Mouse (Mus musculus): ENCODE measurements around the gene Mfrp. TPM values are rescaled to one million over a fixed set of nuclear protein-coding genes. Genes with fewer than 3 reads are reported as not detected.

Gene Mfrp
- polyA plus RNA-seq, 1 experiment from 2014 or later: not detected

- no peak overlapping the region for H3K9ac ChIP-seq (ENCODE audit: low read length)
- peak; percentile 78 for DNase-seq (ENCODE audit: low spot score)
- H3K27ac ChIP-seq (ENCODE audit: low read depth, low read length): no peak overlapping the region
- no peaks in the 10 kb centered on the region for H3K9me3 ChIP-seq (replicated peaks; ENCODE audit: control insufficient read depth, low read length)
- 8% methylated on average over 5 of the region's 5 CpGs for WGBS
- H3K27me3 ChIP-seq (replicated peaks; ENCODE audit: control insufficient read depth, insufficient read depth, low read length): no peaks in the 10 kb centered on the region
- no peak overlapping the region for H3K4me2 ChIP-seq (ENCODE audit: low read length)
- H3K4me3 ChIP-seq (ENCODE audit: low read depth, low read length): no peak overlapping the region
- no peak for ATAC-seq
- H3K4me1 ChIP-seq (ENCODE audit: control insufficient read depth, insufficient read depth, low read length): peaks cover 28% of the 10 kb centered on the region
- 0 out of 2 replicates have a peak, but pooled peaks cover 2% of the 10 kb centered on the region for H3K36me3 ChIP-seq (ENCODE audit: control insufficient read depth, insufficient read depth, low read length)
Measured at GRCm38 (mm10) chr9:44076764-44077120, 24.8 kb upstream of the Mfrp start.

GRCm38 (mm10) chr9:44077266-44077910 is 24.1 kb upstream of the Mfrp start:
- Histone ChIP-seq H3K4me1 (ENCODE audit: control insufficient read depth, insufficient read depth, low read length) (peaks cover 21% of the 10 kb centered on the region), H3K36me3 (ENCODE audit: control insufficient read depth, insufficient read depth, low read length) (0 out of 2 replicates have a peak, but pooled peaks cover 2% of the 10 kb centered on the region), H3K9me3 (replicated peaks; ENCODE audit: control insufficient read depth, low read length) (no peaks in the 10 kb centered on the region), H3K4me2 (ENCODE audit: low read length) (no peak overlapping the region), H3K4me3 (ENCODE audit: low read depth, low read length) (no peak overlapping the region), H3K27ac (ENCODE audit: low read depth, low read length) (no peak overlapping the region), H3K27me3 (replicated peaks; ENCODE audit: control insufficient read depth, insufficient read depth, low read length) (no peaks in the 10 kb centered on the region), H3K9ac (ENCODE audit: low read length) (no peak overlapping the region)
- 88% methylated on average over 11 of the region's 11 CpGs for WGBS
- DNase-seq (ENCODE audit: low spot score) (no peak), ATAC-seq (no peak)

GRCm38 (mm10) chr9:44078136-44078797 is 23.3 kb upstream of the Mfrp start:
- 85% methylated on average over 10 of the region's 10 CpGs for WGBS
- ATAC-seq: no peak
- no peak for DNase-seq (ENCODE audit: low spot score)
- H3K4me2 ChIP-seq (ENCODE audit: low read length): no peak overlapping the region
- H3K4me3 ChIP-seq (ENCODE audit: low read depth, low read length): no peak overlapping the region
- H3K36me3 ChIP-seq (ENCODE audit: control insufficient read depth, insufficient read depth, low read length): 0 out of 2 replicates have a peak, but pooled peaks cover 2% of the 10 kb centered on the region
- no peak overlapping the region for H3K27ac ChIP-seq (ENCODE audit: low read depth, low read length)
- H3K4me1 ChIP-seq (ENCODE audit: control insufficient read depth, insufficient read depth, low read length): peaks cover 15% of the 10 kb centered on the region
- no peaks in the 10 kb centered on the region for H3K9me3 ChIP-seq (replicated peaks; ENCODE audit: control insufficient read depth, low read length)
- no peak overlapping the region for H3K9ac ChIP-seq (ENCODE audit: low read length)
- H3K27me3 ChIP-seq (replicated peaks; ENCODE audit: control insufficient read depth, insufficient read depth, low read length): no peaks in the 10 kb centered on the region

- Histone ChIP-seq H3K27ac (ENCODE audit: low read depth, low read length) (no peak overlapping the region), H3K4me3 (ENCODE audit: low read depth, low read length) (no peak overlapping the region), H3K27me3 (replicated peaks; ENCODE audit: control insufficient read depth, insufficient read depth, low read length) (0 out of 2 replicates have a peak, but pooled peaks cover 3% of the 10 kb centered on the region), H3K9ac (ENCODE audit: low read length) (no peak overlapping the region), H3K9me3 (replicated peaks; ENCODE audit: control insufficient read depth, low read length) (no peaks in the 10 kb centered on the region), H3K4me2 (ENCODE audit: low read length) (no peak overlapping the region), H3K36me3 (ENCODE audit: control insufficient read depth, insufficient read depth, low read length) (0 out of 2 replicates have a peak, but pooled peaks cover 2% of the 10 kb centered on the region), H3K4me1 (ENCODE audit: control insufficient read depth, insufficient read depth, low read length) (peaks cover 19% of the 10 kb centered on the region)
- 16% methylated on average over 14 of the region's 16 CpGs for WGBS
- ATAC-seq (peak; percentile 73), DNase-seq (ENCODE audit: low spot score) (peak; percentile 80)
Measured at GRCm38 (mm10) chr9:44078955-44079756, 22.4 kb upstream of the Mfrp start.

GRCm38 (mm10) chr9:44079997-44080780 is 21.3 kb upstream of the Mfrp start:
- DNase-seq (ENCODE audit: low spot score) (no peak), ATAC-seq (no peak)
- Histone ChIP-seq H3K9ac (ENCODE audit: low read length) (no peak overlapping the region), H3K9me3 (replicated peaks; ENCODE audit: control insufficient read depth, low read length) (no peaks in the 10 kb centered on the region), H3K27me3 (replicated peaks; ENCODE audit: control insufficient read depth, insufficient read depth, low read length) (0 out of 2 replicates have a peak, but pooled peaks cover 4% of the 10 kb centered on the region), H3K4me3 (ENCODE audit: low read depth, low read length) (no peak overlapping the region), H3K4me1 (ENCODE audit: control insufficient read depth, insufficient read depth, low read length) (peaks cover 27% of the 10 kb centered on the region), H3K27ac (ENCODE audit: low read depth, low read length) (no peak overlapping the region), H3K36me3 (ENCODE audit: control insufficient read depth, insufficient read depth, low read length) (0 out of 2 replicates have a peak, but pooled peaks cover 2% of the 10 kb centered on the region), H3K4me2 (ENCODE audit: low read length) (no peak overlapping the region)
- WGBS: 86% methylated on average over 10 of the region's 10 CpGs

- H3K27me3 ChIP-seq (replicated peaks; ENCODE audit: control insufficient read depth, insufficient read depth, low read length): peaks cover 11% of the 10 kb centered on the region; the same call in 1 of the 2 replicates
- 0 out of 2 replicates have a peak, but pooled peaks cover 2% of the 10 kb centered on the region for H3K36me3 ChIP-seq (ENCODE audit: control insufficient read depth, insufficient read depth, low read length)
- no peak overlapping the region for H3K27ac ChIP-seq (ENCODE audit: low read depth, low read length)
- no peak overlapping the region for H3K4me3 ChIP-seq (ENCODE audit: low read depth, low read length)
- no peak overlapping the region for H3K9ac ChIP-seq (ENCODE audit: low read length)
- WGBS: 65% methylated on average over 5 of the region's 5 CpGs
- no peak for DNase-seq (ENCODE audit: low spot score)
- no peak for ATAC-seq
- peaks cover 29% of the 10 kb centered on the region for H3K4me1 ChIP-seq (ENCODE audit: control insufficient read depth, insufficient read depth, low read length)
- no peak overlapping the region for H3K4me2 ChIP-seq (ENCODE audit: low read length)
- no peaks in the 10 kb centered on the region for H3K9me3 ChIP-seq (replicated peaks; ENCODE audit: control insufficient read depth, low read length)
Measured at GRCm38 (mm10) chr9:44080953-44081352, 20.6 kb upstream of the Mfrp start.

- 0 out of 2 replicates have a peak, but pooled peaks cover 2% of the 10 kb centered on the region for H3K36me3 ChIP-seq (ENCODE audit: control insufficient read depth, insufficient read depth, low read length)
- H3K4me3 ChIP-seq (ENCODE audit: low read depth, low read length): no peak overlapping the region
- ATAC-seq (no peak), DNase-seq (ENCODE audit: low spot score) (no peak)
- H3K9me3 ChIP-seq (replicated peaks; ENCODE audit: control insufficient read depth, low read length): no peaks in the 10 kb centered on the region
- H3K4me1 ChIP-seq (ENCODE audit: control insufficient read depth, insufficient read depth, low read length): peaks cover 27% of the 10 kb centered on the region
- no peak overlapping the region for H3K27ac ChIP-seq (ENCODE audit: low read depth, low read length)
- no peak overlapping the region for H3K4me2 ChIP-seq (ENCODE audit: low read length)
- WGBS: 49% methylated on average over 5 of the region's 5 CpGs
- no peak overlapping the region for H3K9ac ChIP-seq (ENCODE audit: low read length)
- H3K27me3 ChIP-seq (replicated peaks; ENCODE audit: control insufficient read depth, insufficient read depth, low read length): peaks cover 11% of the 10 kb centered on the region; the same call in 1 of the 2 replicates
Measured at GRCm38 (mm10) chr9:44081581-44081980, 19.9 kb upstream of the Mfrp start.

GRCm38 (mm10) chr9:44082266-44082665 is 19.3 kb upstream of the Mfrp start:
- ATAC-seq (no peak), DNase-seq (ENCODE audit: low spot score) (no peak)
- Histone ChIP-seq H3K27ac (ENCODE audit: low read depth, low read length) (no peak overlapping the region), H3K4me3 (ENCODE audit: low read depth, low read length) (no peak overlapping the region), H3K27me3 (replicated peaks; ENCODE audit: control insufficient read depth, insufficient read depth, low read length) (peaks cover 11% of the 10 kb centered on the region; the same call in 1 of the 2 replicates), H3K9ac (ENCODE audit: low read length) (no peak overlapping the region), H3K4me2 (ENCODE audit: low read length) (no peak overlapping the region), H3K4me1 (ENCODE audit: control insufficient read depth, insufficient read depth, low read length) (peaks cover 27% of the 10 kb centered on the region), H3K9me3 (replicated peaks; ENCODE audit: control insufficient read depth, low read length) (no peaks in the 10 kb centered on the region), H3K36me3 (ENCODE audit: control insufficient read depth, insufficient read depth, low read length) (0 out of 2 replicates have a peak, but pooled peaks cover 2% of the 10 kb centered on the region)
- 75% methylated on average over 5 of the region's 5 CpGs for WGBS

All from forebrain, embryonic 14.5 days (tissue).